Mouse (Mus musculus): ENCODE measurements around the gene Mkln1.

- TF ChIP-seq POLR2A (IDR thresholded peaks at IDR 0.05; ENCODE audit: low read depth, low read length) (no peak), CTCF (IDR thresholded peaks at IDR 0.05; ENCODE audit: extremely low read depth, insufficient read depth, insufficient read length, insufficient replicate concordance) (no peak)
Measured at GRCm38 (mm10) chr6:31513726-31514125, 115.2 kb downstream of the Mkln1 start.

Data from spleen, adult 2 months (tissue).